Mouse (Mus musculus): ENCODE data around the gene Bcar1.
A peak's percentile ranks its signal among the peaks of the same experiment; 100 is the strongest.

Gene Bcar1

GRCm38 (mm10) chr8:111743792-111744696, at the start of gene Bcar1:
Gene Bcar1 (minus strand): TSS chr8:111743809.
- ATAC-seq (ENCODE audit: insufficient number of reproducible peaks, low FRiP score, low TSS enrichment): 0 out of 2 replicates have a peak, but pooled peaks have one; percentile 7

- ATAC-seq (ENCODE audit: insufficient number of reproducible peaks, low FRiP score, low TSS enrichment): no peak
Observed at GRCm38 (mm10) chr8:111789639-111790038, 46.0 kb upstream of the Bcar1 start.

- no peak for ATAC-seq (ENCODE audit: insufficient number of reproducible peaks, low FRiP score, low TSS enrichment)
Observed at GRCm38 (mm10) chr8:111789200-111789599, 45.6 kb upstream of the Bcar1 start.

GRCm38 (mm10) chr8:111788497-111788896, 44.9 kb upstream of the Bcar1 start:
- ATAC-seq (ENCODE audit: insufficient number of reproducible peaks, low FRiP score, low TSS enrichment): no peak

- no peak for ATAC-seq (ENCODE audit: insufficient number of reproducible peaks, low FRiP score, low TSS enrichment)
Observed at GRCm38 (mm10) chr8:111788085-111788484, 44.5 kb upstream of the Bcar1 start.

- 0 out of 2 replicates have a peak, but pooled peaks have one; percentile 18 for ATAC-seq (ENCODE audit: insufficient number of reproducible peaks, low FRiP score, low TSS enrichment)
Observed at GRCm38 (mm10) chr8:111787683-111788082, 44.1 kb upstream of the Bcar1 start.

GRCm38 (mm10) chr8:111786701-111787588, 43.3 kb upstream of the Bcar1 start:
- ATAC-seq (ENCODE audit: insufficient number of reproducible peaks, low FRiP score, low TSS enrichment): 0 out of 2 replicates have a peak, but pooled peaks have one; percentile 50

- ATAC-seq (ENCODE audit: insufficient number of reproducible peaks, low FRiP score, low TSS enrichment): no peak
Observed at GRCm38 (mm10) chr8:111786116-111786515, 42.5 kb upstream of the Bcar1 start.

- no peak for ATAC-seq (ENCODE audit: insufficient number of reproducible peaks, low FRiP score, low TSS enrichment)
Observed at GRCm38 (mm10) chr8:111782671-111783394, 39.2 kb upstream of the Bcar1 start.

- no peak for ATAC-seq (ENCODE audit: insufficient number of reproducible peaks, low FRiP score, low TSS enrichment)
Observed at GRCm38 (mm10) chr8:111782161-111782560, 38.6 kb upstream of the Bcar1 start.

GRCm38 (mm10) chr8:111780697-111781424, 37.3 kb upstream of the Bcar1 start:
- ATAC-seq (ENCODE audit: insufficient number of reproducible peaks, low FRiP score, low TSS enrichment): no peak

- ATAC-seq (ENCODE audit: insufficient number of reproducible peaks, low FRiP score, low TSS enrichment): no peak
Observed at GRCm38 (mm10) chr8:111779690-111780089, 36.1 kb upstream of the Bcar1 start.

- no peak for ATAC-seq (ENCODE audit: insufficient number of reproducible peaks, low FRiP score, low TSS enrichment)
Observed at GRCm38 (mm10) chr8:111778801-111779200, 35.2 kb upstream of the Bcar1 start.

- ATAC-seq (ENCODE audit: insufficient number of reproducible peaks, low FRiP score, low TSS enrichment): no peak
Observed at GRCm38 (mm10) chr8:111776492-111776891, 32.9 kb upstream of the Bcar1 start.

GRCm38 (mm10) chr8:111775766-111776165, 32.2 kb upstream of the Bcar1 start:
- ATAC-seq (ENCODE audit: insufficient number of reproducible peaks, low FRiP score, low TSS enrichment): no peak

GRCm38 (mm10) chr8:111773476-111773875, 29.9 kb upstream of the Bcar1 start:
- ATAC-seq (ENCODE audit: insufficient number of reproducible peaks, low FRiP score, low TSS enrichment): no peak

- ATAC-seq (ENCODE audit: insufficient number of reproducible peaks, low FRiP score, low TSS enrichment): no peak
Observed at GRCm38 (mm10) chr8:111773057-111773456, 29.4 kb upstream of the Bcar1 start.

- no peak for ATAC-seq (ENCODE audit: insufficient number of reproducible peaks, low FRiP score, low TSS enrichment)
Observed at GRCm38 (mm10) chr8:111772083-111772482, 28.5 kb upstream of the Bcar1 start.

GRCm38 (mm10) chr8:111771625-111772020, 28.0 kb upstream of the Bcar1 start:
- ATAC-seq (ENCODE audit: insufficient number of reproducible peaks, low FRiP score, low TSS enrichment): no peak

Data from cerebellum, adult (tissue).